ENCODE assay signal across 8 mouse cellular contexts in the genomic region with DNA sequence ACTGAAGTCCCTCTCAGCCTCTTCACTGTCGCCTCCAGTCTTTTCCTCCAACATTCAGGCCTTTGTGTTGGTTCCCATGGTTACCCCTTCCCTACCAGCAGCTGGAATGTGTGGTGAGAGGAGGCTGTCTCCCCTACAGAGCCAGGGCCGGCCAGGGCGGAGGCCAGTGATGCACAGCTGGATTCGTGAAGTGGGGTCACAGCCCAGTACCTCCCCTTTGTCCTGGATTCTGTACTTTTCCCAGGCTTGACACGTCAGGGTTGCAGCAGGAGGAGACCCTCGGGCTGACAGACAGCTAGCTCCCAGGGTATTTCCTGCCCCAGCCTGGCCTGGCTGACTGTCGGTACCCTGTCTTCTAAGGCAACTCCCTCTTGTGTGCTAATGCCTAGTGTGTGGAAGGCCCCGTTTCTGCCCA.
DNase-seq lines count a peak whose midpoint lies in the region; ATAC-seq lines count a peak whose summit lies in the region.

No protein-coding gene starts in this region.

- peaks cover 9% of the 10 kb centered on the region for H3K9me3 ChIP-seq in heart, embryonic 12.5 days (replicated peaks)
- H3K9me3 ChIP-seq in hindbrain, embryonic 13.5 days, result peaks cover 7% of the 10 kb centered on the region
- H3K9me3 ChIP-seq in stomach, embryonic 14.5 days (ENCODE audit: control insufficient read depth, low read depth, low read length), result peaks cover 9% of the 10 kb centered on the region; the same call in 1 of the 2 replicates

- H3K4me1 ChIP-seq in heart, embryonic 12.5 days (replicated peaks), result peaks cover 79% of the 10 kb centered on the region
- H3K4me1 ChIP-seq in hindbrain, embryonic 13.5 days (replicated peaks), result peaks cover 24% of the 10 kb centered on the region
- H3K4me1 ChIP-seq in stomach, embryonic 14.5 days (ENCODE audit: control insufficient read depth, insufficient read depth, low read length), result peaks cover 13% of the 10 kb centered on the region

- no peak overlapping the region for H3K4me3 ChIP-seq in heart, embryonic 12.5 days
- no peak overlapping the region for H3K4me3 ChIP-seq in hindbrain, embryonic 13.5 days
- H3K4me3 ChIP-seq in stomach, embryonic 14.5 days (ENCODE audit: low read depth, low read length), result no peak overlapping the region

- 13% methylated on average over 8 of the region's 8 CpGs for WGBS in heart, embryonic 12.5 days
- WGBS in hindbrain, embryonic 13.5 days, result 3% methylated on average over 8 of the region's 8 CpGs
- WGBS in stomach, embryonic 14.5 days, result 23% methylated on average over 8 of the region's 8 CpGs

- peak overlapping the region; percentile 86 for H3K27ac ChIP-seq in heart, embryonic 12.5 days (ENCODE audit: poor library complexity, severe bottlenecking)
- H3K27ac ChIP-seq in hindbrain, embryonic 13.5 days, result peak overlapping the region; percentile 77
- peak overlapping the region; percentile 33; the same call in 1 of the 2 replicates for H3K27ac ChIP-seq in stomach, embryonic 14.5 days (ENCODE audit: low read length)

- H3K4me2 ChIP-seq in heart, embryonic 12.5 days, result peak overlapping the region; percentile 25
- 0 out of 2 replicates have a peak overlapping the region, but pooled peaks have one; percentile 4 for H3K4me2 ChIP-seq in hindbrain, embryonic 13.5 days
- no peak overlapping the region for H3K4me2 ChIP-seq in stomach, embryonic 14.5 days (replicated peaks; ENCODE audit: low read depth, low read length)

- peak; percentile 71 for ATAC-seq in heart, embryonic 12.5 days (ENCODE audit: insufficient number of reproducible peaks, low FRiP score)
- ATAC-seq in hindbrain, embryonic 13.5 days (ENCODE audit: low FRiP score), result peak; percentile 93
- ATAC-seq in stomach, embryonic 14.5 days (ENCODE audit: insufficient number of reproducible peaks, insufficient read depth, low FRiP score, low read depth), result peak; percentile 80; the same call in 1 of the 2 replicates

- intact Hi-C loops in heart, postnatal 36 days (cut with DNase I), result loop anchor here (10.0 kb wide), 1 partner anchor 401 kb away; a partner anchor contains a TSS

- H3K9ac ChIP-seq in heart, embryonic 12.5 days, result peak overlapping the region; percentile 14
- H3K9ac ChIP-seq in hindbrain, embryonic 13.5 days, result peak overlapping the region; percentile 35; the same call in 1 of the 2 replicates
- no peak overlapping the region for H3K9ac ChIP-seq in stomach, embryonic 14.5 days (replicated peaks; ENCODE audit: low read depth, low read length)

- H3K27me3 ChIP-seq in heart, embryonic 12.5 days (replicated peaks), result no peaks in the 10 kb centered on the region
- H3K27me3 ChIP-seq in hindbrain, embryonic 13.5 days, result no peaks in the 10 kb centered on the region
- no peaks in the 10 kb centered on the region for H3K27me3 ChIP-seq in stomach, embryonic 14.5 days (ENCODE audit: control insufficient read depth, insufficient read depth, low read length)

- DNase-seq in heart, postnatal 36 days, result no peak
- DNase-seq in embryo, embryonic 10.5 days (ENCODE audit: low spot score), result peak; percentile 93
- peak; percentile 43 for DNase-seq in lung, postnatal 25 days (ENCODE audit: low spot score)
- no peak for DNase-seq in thymus, postnatal 14 days
- DNase-seq in urinary bladder, postnatal 36 days (ENCODE audit: low spot score in 2 of 2), result no peak

- peaks cover 23% of the 10 kb centered on the region for H3K36me3 ChIP-seq in heart, embryonic 12.5 days
- peaks cover 9% of the 10 kb centered on the region; the same call in 1 of the 2 replicates for H3K36me3 ChIP-seq in hindbrain, embryonic 13.5 days
- H3K36me3 ChIP-seq in stomach, embryonic 14.5 days (ENCODE audit: control insufficient read depth, insufficient read depth, low read length), result peaks cover 3% of the 10 kb centered on the region; the same call in 1 of the 2 replicates

Comparison
In these comparisons a context has a peak if more than half of its experiments do, and no peak if none do; other contexts are left out.
1. H3K27ac ChIP-seq: peak in every context shown above with its lines; median percentile 86 in heart, embryonic 12.5 days; 77 in hindbrain, embryonic 13.5 days; 33 in stomach, embryonic 14.5 days.
2. DNase-seq: peak in embryo, embryonic 10.5 days (single experiment) and lung, postnatal 25 days (single experiment); none in heart, postnatal 36 days (0 of 2), thymus, postnatal 14 days (single experiment) and urinary bladder, postnatal 36 days (0 of 2).
3. Peak in every context shown above with its lines, with median percentiles within 50 percentile points of each other: ATAC-seq.